Mouse (Mus musculus) cerebellum, adult 2 months (tissue): ENCODE data around the gene Palld.

ENCODE experiments used
- CTCF ChIP-seq: fragments of 200-500 bp; IDR thresholded peaks from 2 replicates; pipeline ENCODE4 v1.5.1; 2011; ENCODE audit warnings: low read depth, mild to moderate bottlenecking, control low read depth, low read length, moderate library complexity, borderline replicate concordance; ENCODE audit not compliant: insufficient read depth
- POLR2A ChIP-seq: fragments of 200-500 bp; IDR thresholded peaks from 2 replicates; pipeline ENCODE4 v1.6.1; 2011; ENCODE audit warnings: low read length, control low read depth, borderline replicate concordance; ENCODE audit not compliant: insufficient read depth

- TF ChIP-seq CTCF (no peak), POLR2A (no peak)
Observed at GRCm38 (mm10) chr8:61478150-61478549, 424.3 kb downstream of the Palld start.
